Mouse (Mus musculus): ENCODE measurements at regions not wholly inside any gene's neighbourhood (a gene's known extent, or its start where the extent isn't known, plus 50 kb on each side); places are given as distances from the start of the nearest gene placed in this dataset.

GRCm38 (mm10) chr1:41349798-41350758 lies 544.7 kb downstream of the Tmem182 start:
- Histone ChIP-seq H3K4me1 (ENCODE audit: control insufficient read depth, insufficient read depth, low read length) (no peaks in the 10 kb centered on the region), H3K27me3 (ENCODE audit: control insufficient read depth, insufficient read depth, low read length) (no peaks in the 10 kb centered on the region), H3K36me3 (ENCODE audit: control insufficient read depth, insufficient read depth, low read length) (no peaks in the 10 kb centered on the region), H3K9ac (ENCODE audit: low read length) (no peak overlapping the region), H3K4me2 (ENCODE audit: low read depth, low read length) (no peak overlapping the region), H3K27ac (ENCODE audit: low read length) (no peak overlapping the region), H3K9me3 (replicated peaks; ENCODE audit: control insufficient read depth, low read length) (no peaks in the 10 kb centered on the region), H3K4me3 (replicated peaks; ENCODE audit: low read length) (no peak overlapping the region)
- ATAC-seq (ENCODE audit: insufficient read depth, low FRiP score) = no peak
- WGBS = 69% methylated on average over 16 of the region's 16 CpGs

GRCm38 (mm10) chr1:41359061-41359460 lies 553.7 kb downstream of the Tmem182 start:
- H3K4me2 ChIP-seq (ENCODE audit: low read depth, low read length) = no peak overlapping the region
- H3K4me1 ChIP-seq (ENCODE audit: control insufficient read depth, insufficient read depth, low read length) = no peaks in the 10 kb centered on the region
- no peak overlapping the region for H3K27ac ChIP-seq (ENCODE audit: low read length)
- no peak for ATAC-seq (ENCODE audit: insufficient read depth, low FRiP score)
- WGBS = 14% methylated on average over 4 of the region's 4 CpGs
- H3K9me3 ChIP-seq (replicated peaks; ENCODE audit: control insufficient read depth, low read length) = no peaks in the 10 kb centered on the region
- no peaks in the 10 kb centered on the region for H3K36me3 ChIP-seq (ENCODE audit: control insufficient read depth, insufficient read depth, low read length)
- no peaks in the 10 kb centered on the region for H3K27me3 ChIP-seq (ENCODE audit: control insufficient read depth, insufficient read depth, low read length)
- H3K9ac ChIP-seq (ENCODE audit: low read length) = no peak overlapping the region
- no peak overlapping the region for H3K4me3 ChIP-seq (replicated peaks; ENCODE audit: low read length)

- ATAC-seq (ENCODE audit: insufficient read depth, low FRiP score) = no peak
- Histone ChIP-seq H3K4me3 (replicated peaks; ENCODE audit: low read length) (no peak overlapping the region), H3K27ac (ENCODE audit: low read length) (no peak overlapping the region), H3K9me3 (replicated peaks; ENCODE audit: control insufficient read depth, low read length) (no peaks in the 10 kb centered on the region), H3K36me3 (ENCODE audit: control insufficient read depth, insufficient read depth, low read length) (no peaks in the 10 kb centered on the region), H3K27me3 (ENCODE audit: control insufficient read depth, insufficient read depth, low read length) (no peaks in the 10 kb centered on the region), H3K9ac (ENCODE audit: low read length) (no peak overlapping the region), H3K4me2 (ENCODE audit: low read depth, low read length) (no peak overlapping the region), H3K4me1 (ENCODE audit: control insufficient read depth, insufficient read depth, low read length) (no peaks in the 10 kb centered on the region)
- 74% methylated on average over 3 of the region's 3 CpGs for WGBS
Measured at GRCm38 (mm10) chr1:41361512-41361911, 556.1 kb downstream of the Tmem182 start.

- WGBS = 53% methylated on average over 4 of the region's 4 CpGs
- ATAC-seq (ENCODE audit: insufficient read depth, low FRiP score) = no peak
Measured at GRCm38 (mm10) chr1:41380013-41380412, 574.6 kb downstream of the Tmem182 start.

GRCm38 (mm10) chr1:41381487-41381886 lies 576.1 kb downstream of the Tmem182 start:
- H3K27me3 ChIP-seq (ENCODE audit: control insufficient read depth, insufficient read depth, low read length) = no peaks in the 10 kb centered on the region
- H3K4me3 ChIP-seq (replicated peaks; ENCODE audit: low read length) = no peak overlapping the region
- WGBS = 61% methylated on average over 7 of the region's 7 CpGs
- no peak for ATAC-seq (ENCODE audit: insufficient read depth, low FRiP score)
- 0 out of 2 replicates have a peak, but pooled peaks cover 3% of the 10 kb centered on the region for H3K4me1 ChIP-seq (ENCODE audit: control insufficient read depth, insufficient read depth, low read length)
- no peak overlapping the region for H3K27ac ChIP-seq (ENCODE audit: low read length)
- no peaks in the 10 kb centered on the region for H3K9me3 ChIP-seq (replicated peaks; ENCODE audit: control insufficient read depth, low read length)
- H3K4me2 ChIP-seq (ENCODE audit: low read depth, low read length) = no peak overlapping the region
- no peaks in the 10 kb centered on the region for H3K36me3 ChIP-seq (ENCODE audit: control insufficient read depth, insufficient read depth, low read length)
- no peak overlapping the region for H3K9ac ChIP-seq (ENCODE audit: low read length)

More at GRCm38 (mm10) chr1:41380013-41380412, 574.6 kb downstream of the Tmem182 start:
- no peak overlapping the region for H3K9ac ChIP-seq (ENCODE audit: low read length)
- H3K9me3 ChIP-seq (replicated peaks; ENCODE audit: control insufficient read depth, low read length) = no peaks in the 10 kb centered on the region
- H3K4me2 ChIP-seq (ENCODE audit: low read depth, low read length) = no peak overlapping the region
- H3K27me3 ChIP-seq (ENCODE audit: control insufficient read depth, insufficient read depth, low read length) = no peaks in the 10 kb centered on the region
- H3K36me3 ChIP-seq (ENCODE audit: control insufficient read depth, insufficient read depth, low read length) = no peaks in the 10 kb centered on the region
- H3K4me1 ChIP-seq (ENCODE audit: control insufficient read depth, insufficient read depth, low read length) = 0 out of 2 replicates have a peak, but pooled peaks cover 3% of the 10 kb centered on the region
- no peak overlapping the region for H3K4me3 ChIP-seq (replicated peaks; ENCODE audit: low read length)
- no peak overlapping the region for H3K27ac ChIP-seq (ENCODE audit: low read length)

- Histone ChIP-seq H3K27ac (ENCODE audit: low read length) (no peak overlapping the region), H3K4me2 (ENCODE audit: low read depth, low read length) (no peak overlapping the region), H3K27me3 (ENCODE audit: control insufficient read depth, insufficient read depth, low read length) (no peaks in the 10 kb centered on the region), H3K4me1 (ENCODE audit: control insufficient read depth, insufficient read depth, low read length) (0 out of 2 replicates have a peak, but pooled peaks cover 6% of the 10 kb centered on the region), H3K9ac (ENCODE audit: low read length) (no peak overlapping the region), H3K36me3 (ENCODE audit: control insufficient read depth, insufficient read depth, low read length) (no peaks in the 10 kb centered on the region), H3K9me3 (replicated peaks; ENCODE audit: control insufficient read depth, low read length) (no peaks in the 10 kb centered on the region), H3K4me3 (replicated peaks; ENCODE audit: low read length) (no peak overlapping the region)
- 43% methylated on average over 1 of the region's 1 CpGs for WGBS
- ATAC-seq (ENCODE audit: insufficient read depth, low FRiP score) = no peak
Measured at GRCm38 (mm10) chr1:41384731-41385130, 579.3 kb downstream of the Tmem182 start.

- Histone ChIP-seq H3K27ac (ENCODE audit: low read length) (no peak overlapping the region), H3K4me1 (ENCODE audit: control insufficient read depth, insufficient read depth, low read length) (0 out of 2 replicates have a peak, but pooled peaks cover 8% of the 10 kb centered on the region), H3K4me2 (ENCODE audit: low read depth, low read length) (no peak overlapping the region), H3K27me3 (ENCODE audit: control insufficient read depth, insufficient read depth, low read length) (no peaks in the 10 kb centered on the region), H3K9ac (ENCODE audit: low read length) (no peak overlapping the region), H3K36me3 (ENCODE audit: control insufficient read depth, insufficient read depth, low read length) (no peaks in the 10 kb centered on the region), H3K9me3 (replicated peaks; ENCODE audit: control insufficient read depth, low read length) (no peaks in the 10 kb centered on the region), H3K4me3 (replicated peaks; ENCODE audit: low read length) (no peak overlapping the region)
- 55% methylated on average over 4 of the region's 4 CpGs for WGBS
- ATAC-seq (ENCODE audit: insufficient read depth, low FRiP score) = no peak
Measured at GRCm38 (mm10) chr1:41386435-41386834, 581.0 kb downstream of the Tmem182 start.

GRCm38 (mm10) chr1:41390102-41390884 lies 584.9 kb downstream of the Tmem182 start:
- no peaks in the 10 kb centered on the region for H3K27me3 ChIP-seq (ENCODE audit: control insufficient read depth, insufficient read depth, low read length)
- 0 out of 2 replicates have a peak, but pooled peaks cover 7% of the 10 kb centered on the region for H3K4me1 ChIP-seq (ENCODE audit: control insufficient read depth, insufficient read depth, low read length)
- H3K27ac ChIP-seq (ENCODE audit: low read length) = peak overlapping the region; percentile 22; the same call in 1 of the 2 replicates
- ATAC-seq (ENCODE audit: insufficient read depth, low FRiP score) = peak; percentile 96
- H3K9ac ChIP-seq (ENCODE audit: low read length) = no peak overlapping the region
- no peaks in the 10 kb centered on the region for H3K9me3 ChIP-seq (replicated peaks; ENCODE audit: control insufficient read depth, low read length)
- H3K4me3 ChIP-seq (replicated peaks; ENCODE audit: low read length) = no peak overlapping the region
- 14% methylated on average over 11 of the region's 11 CpGs for WGBS
- H3K36me3 ChIP-seq (ENCODE audit: control insufficient read depth, insufficient read depth, low read length) = no peaks in the 10 kb centered on the region
- H3K4me2 ChIP-seq (ENCODE audit: low read depth, low read length) = no peak overlapping the region

- no peak overlapping the region for H3K4me2 ChIP-seq (ENCODE audit: low read depth, low read length)
- H3K9ac ChIP-seq (ENCODE audit: low read length) = no peak overlapping the region
- H3K36me3 ChIP-seq (ENCODE audit: control insufficient read depth, insufficient read depth, low read length) = no peaks in the 10 kb centered on the region
- 0 out of 2 replicates have a peak, but pooled peaks cover 7% of the 10 kb centered on the region for H3K4me1 ChIP-seq (ENCODE audit: control insufficient read depth, insufficient read depth, low read length)
- no peak overlapping the region for H3K27ac ChIP-seq (ENCODE audit: low read length)
- WGBS = 79% methylated on average over 7 of the region's 7 CpGs
- no peaks in the 10 kb centered on the region for H3K9me3 ChIP-seq (replicated peaks; ENCODE audit: control insufficient read depth, low read length)
- H3K4me3 ChIP-seq (replicated peaks; ENCODE audit: low read length) = no peak overlapping the region
- H3K27me3 ChIP-seq (ENCODE audit: control insufficient read depth, insufficient read depth, low read length) = no peaks in the 10 kb centered on the region
- no peak for ATAC-seq (ENCODE audit: insufficient read depth, low FRiP score)
Measured at GRCm38 (mm10) chr1:41391071-41391470, 585.7 kb downstream of the Tmem182 start.

All from stomach, embryonic 16.5 days (tissue).